Mouse (Mus musculus) telencephalon, adult 2 months (tissue): Measurements from ENCODE around the gene Palm2.

Source experiments
- DNase-seq: peaks from one replicate; pipeline ENCODE4 v3.0.0-alpha.2; 2011; ENCODE audit warnings: low read depth, low spot score

The Palm2 gene

GRCm38 (mm10) chr4:57701576-57701975 is 267.5 kb downstream of the Palm2 start:
- no peak for DNase-seq

- no peak for DNase-seq
These were observed 269.8 kb downstream of the Palm2 start for GRCm38 (mm10) chr4:57703574-57704470.

- DNase-seq = no peak
These were observed 270.5 kb downstream of the Palm2 start for GRCm38 (mm10) chr4:57704575-57704974.

- no peak for DNase-seq
These were observed 281.8 kb downstream of the Palm2 start for GRCm38 (mm10) chr4:57715849-57716248.

GRCm38 (mm10) chr4:57716735-57717134 is 282.7 kb downstream of the Palm2 start:
- DNase-seq = no peak

- no peak for DNase-seq
These were observed 283.3 kb downstream of the Palm2 start, which contains the start of gene Akap2 for GRCm38 (mm10) chr4:57717354-57717753. Gene Akap2, plus strand, starts transcription at chr4:57717657.

- DNase-seq = no peak
These were observed 285.3 kb downstream of the Palm2 start for GRCm38 (mm10) chr4:57719370-57719769.

- DNase-seq = no peak
These were observed 286.9 kb downstream of the Palm2 start for GRCm38 (mm10) chr4:57720869-57721361.

GRCm38 (mm10) chr4:57722296-57722695 is 288.2 kb downstream of the Palm2 start:
- DNase-seq = no peak

- DNase-seq = no peak
These were observed 289.6 kb downstream of the Palm2 start for GRCm38 (mm10) chr4:57723659-57724058.

- DNase-seq = no peak
These were observed 291.5 kb downstream of the Palm2 start for GRCm38 (mm10) chr4:57725569-57725968.

GRCm38 (mm10) chr4:57728611-57729183 is 294.6 kb downstream of the Palm2 start:
- DNase-seq = no peak

- DNase-seq = no peak
These were observed 296.0 kb downstream of the Palm2 start for GRCm38 (mm10) chr4:57730047-57730446.

GRCm38 (mm10) chr4:57730801-57731598 is 297.0 kb downstream of the Palm2 start:
- DNase-seq = no peak

GRCm38 (mm10) chr4:57732351-57732750 is 298.3 kb downstream of the Palm2 start:
- no peak for DNase-seq

- no peak for DNase-seq
These were observed 299.4 kb downstream of the Palm2 start for GRCm38 (mm10) chr4:57733445-57733844.

- no peak for DNase-seq
These were observed 301.4 kb downstream of the Palm2 start for GRCm38 (mm10) chr4:57735426-57735825.

- no peak for DNase-seq
These were observed 305.0 kb downstream of the Palm2 start for GRCm38 (mm10) chr4:57738856-57739552.

- DNase-seq = no peak
These were observed 309.4 kb downstream of the Palm2 start for GRCm38 (mm10) chr4:57743325-57743929.

GRCm38 (mm10) chr4:57750651-57751050 is 316.6 kb downstream of the Palm2 start:
- DNase-seq = no peak

GRCm38 (mm10) chr4:57751054-57751453 is 317.0 kb downstream of the Palm2 start:
- no peak for DNase-seq
